Mouse (Mus musculus): ENCODE results near the gene Il10ra. TPM values are rescaled to one million over a fixed set of nuclear protein-coding genes. Genes with fewer than 3 reads are reported as not detected.

The Il10ra gene
- total RNA-seq (2021), result 1 to 10 TPM; 1.9 to 2.5 TPM
- long read RNA-seq, experiment 1, partial matches to known transcripts, result 0 of 1 reads
- long read RNA-seq, experiment 1, other reads (novel, unspliced or antisense), result 0 of 1 reads
- long read RNA-seq, experiment 2, partial matches to known transcripts, result 0 of 2 reads
- long read RNA-seq, experiment 2, other reads (novel, unspliced or antisense), result 0 of 2 reads

DNA sequence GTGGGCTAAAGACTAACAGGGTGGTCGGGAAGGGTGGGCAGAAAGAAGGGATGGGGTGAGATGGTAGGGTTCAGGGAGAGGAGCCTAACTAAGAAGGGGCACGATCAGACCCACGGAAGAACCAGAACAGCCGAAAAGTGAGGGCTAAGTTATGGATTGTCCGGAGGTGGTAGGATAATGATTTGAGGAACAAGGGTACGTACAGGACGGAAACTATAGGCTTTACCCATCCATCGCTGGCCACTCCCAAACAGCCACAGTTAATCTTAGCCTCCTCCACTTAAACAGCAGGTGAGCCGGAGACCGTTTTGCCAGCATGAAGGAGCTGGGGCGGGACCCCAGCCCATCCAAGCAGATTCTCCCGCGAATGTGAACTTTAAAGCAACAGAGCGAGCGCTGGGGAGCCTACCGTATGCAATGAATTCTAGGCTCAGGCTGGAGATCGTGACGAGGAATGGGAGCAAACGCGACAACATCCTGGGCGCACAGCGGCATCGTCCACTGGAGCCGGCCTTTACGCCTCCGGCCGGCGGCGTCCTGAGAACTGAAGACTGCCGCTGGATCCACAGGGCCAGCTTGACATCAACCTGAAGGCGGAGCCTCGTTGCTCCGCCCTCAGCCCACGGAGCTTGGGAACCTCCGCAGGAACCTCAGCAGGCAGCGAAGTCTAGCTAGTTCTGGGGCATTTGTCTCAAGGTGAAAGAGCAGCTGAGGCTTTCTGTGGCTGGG is at the start of gene Il10ra:
Il10ra (minus strand) TSS at position 553 of the 729 bp plus-strand sequence.
- DNase-seq, result peak; percentile 55 to 73

GRCm38 (mm10) chr9:45317635-45318034 is 48.7 kb upstream of the Il10ra start:
- peak in 1 of 2 experiments; percentile 28 for DNase-seq

- DNase-seq, result no peak
Observed at GRCm38 (mm10) chr9:45313913-45314312, 45.0 kb upstream of the Il10ra start.

DNA sequence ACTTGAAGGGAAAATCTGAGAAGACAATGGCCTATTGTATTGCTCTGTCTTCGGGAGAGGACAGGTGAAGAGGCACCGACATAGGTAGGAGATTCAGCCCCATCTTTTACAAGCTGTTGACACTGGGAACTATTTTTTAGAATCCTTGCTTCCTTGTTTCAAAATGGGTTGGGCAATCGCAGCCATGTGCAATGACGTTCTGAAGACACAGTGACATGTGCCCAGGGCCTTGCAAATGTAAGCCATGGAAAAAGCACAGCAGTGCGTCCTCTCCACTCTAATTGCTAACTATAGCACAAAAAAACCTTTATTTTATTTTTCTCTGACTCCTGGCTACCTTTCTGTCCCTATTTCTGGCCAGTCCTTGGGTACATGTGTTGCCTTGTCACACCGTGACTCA is 42.9 kb upstream of the Il10ra start:
- DNase-seq, result no peak

DNA sequence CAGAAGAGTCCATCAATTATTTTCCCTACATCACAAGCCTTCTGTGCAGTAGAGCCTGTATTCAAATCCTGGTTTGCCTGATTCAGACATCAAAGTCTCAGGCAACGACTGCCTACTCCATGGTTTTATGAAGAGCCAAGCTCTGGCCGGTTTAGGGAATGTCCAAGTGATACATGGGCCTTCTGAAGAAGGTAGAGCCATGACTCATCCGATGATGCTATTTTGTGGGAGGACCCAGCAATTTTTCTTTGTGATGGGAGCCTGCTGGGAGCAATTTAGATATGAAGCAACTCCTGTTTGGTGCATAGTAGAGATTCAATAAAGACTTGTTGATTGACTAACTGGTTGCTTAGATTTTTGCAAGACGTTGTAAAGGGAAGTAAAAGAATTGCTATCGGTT is 39.6 kb upstream of the Il10ra start:
- DNase-seq, result no peak

DNA sequence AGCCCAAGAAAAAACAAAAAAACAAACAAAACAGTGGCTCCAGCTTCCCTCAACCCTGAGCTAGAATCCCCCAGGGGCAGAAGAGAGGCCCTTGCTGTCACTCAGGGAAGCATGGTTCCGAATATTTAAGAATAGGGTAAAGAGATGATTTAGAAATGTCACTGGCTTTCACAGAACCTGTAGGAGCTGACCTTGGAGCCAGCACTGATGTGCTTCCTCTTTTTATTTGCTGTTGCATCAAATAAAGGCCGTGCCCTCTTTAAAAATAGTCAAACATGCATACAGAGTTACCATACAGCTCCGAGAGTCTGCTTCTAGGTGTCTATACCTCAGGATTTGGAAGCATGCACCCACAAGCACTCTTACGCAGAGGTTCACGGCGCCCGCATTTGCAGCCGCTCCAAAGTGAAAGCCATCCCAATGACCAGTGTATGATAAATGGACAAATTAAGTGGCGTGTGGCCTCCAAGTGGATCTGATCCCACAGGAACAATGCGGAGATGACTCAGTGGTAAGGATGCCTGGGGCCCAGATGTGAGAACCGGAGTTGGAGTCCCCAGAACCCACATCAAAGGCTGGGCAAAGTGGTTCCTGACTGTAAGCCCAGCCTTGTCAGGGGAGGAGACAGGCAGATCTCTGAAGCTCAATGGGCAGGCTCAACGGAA is 37.9 kb upstream of the Il10ra start:
- no peak for DNase-seq

DNA sequence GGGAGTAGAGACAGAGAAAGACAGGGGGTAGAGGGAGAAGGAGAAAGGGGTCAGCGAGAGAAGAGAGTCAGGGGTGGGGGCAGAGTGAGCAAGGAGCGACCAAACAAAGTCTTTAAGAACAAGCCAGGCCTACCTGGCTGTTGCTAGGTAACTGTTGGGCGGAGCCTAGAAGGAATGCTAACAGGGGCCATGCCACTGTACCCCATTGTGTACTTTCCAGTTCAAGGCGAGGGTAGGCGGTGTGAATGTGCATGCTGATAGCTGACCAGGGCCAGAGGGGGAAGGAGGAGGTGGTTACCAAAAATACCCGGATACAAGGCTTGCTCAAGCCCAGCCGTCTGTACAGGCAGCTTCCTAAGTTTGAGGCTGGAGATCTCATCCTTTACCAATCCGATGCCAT is 32.8 kb upstream of the Il10ra start:
- DNase-seq, result no peak

DNA sequence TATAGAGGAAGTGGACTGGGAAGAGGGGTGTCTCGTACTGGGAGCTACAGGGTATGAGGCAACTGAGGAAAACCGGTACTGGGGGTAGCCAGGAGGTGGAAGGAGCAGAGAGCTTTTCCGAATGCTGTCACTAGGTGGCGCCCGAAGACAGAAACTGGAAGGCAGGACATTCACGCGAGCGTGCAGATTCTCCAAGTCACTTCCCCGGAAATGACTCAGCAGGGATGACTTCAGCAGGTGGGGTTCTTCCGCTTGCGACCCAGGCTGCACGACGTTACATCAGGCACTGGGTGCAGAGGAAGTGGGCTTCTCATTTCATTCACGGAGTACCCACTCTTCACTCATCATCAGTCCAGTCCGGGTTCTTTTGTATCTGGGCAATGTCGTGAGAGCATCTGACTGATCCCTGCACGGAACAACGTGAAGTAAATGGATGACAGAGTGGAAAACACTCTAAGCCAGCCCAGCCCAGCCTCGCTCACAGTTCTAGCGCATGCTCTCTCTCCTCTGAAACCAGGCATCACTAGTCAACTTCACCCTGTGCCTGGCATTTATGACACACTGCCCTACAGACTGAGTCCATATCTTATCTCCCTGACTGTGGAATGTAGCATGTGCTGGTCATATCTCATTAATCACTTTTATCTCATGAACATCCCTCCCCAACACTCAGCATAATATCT is 31.6 kb upstream of the Il10ra start:
- DNase-seq, result peak; percentile 95 to 98

GRCm38 (mm10) chr9:45299231-45300006 is 30.5 kb upstream of the Il10ra start:
- peak; percentile 60 to 70 for DNase-seq

DNA sequence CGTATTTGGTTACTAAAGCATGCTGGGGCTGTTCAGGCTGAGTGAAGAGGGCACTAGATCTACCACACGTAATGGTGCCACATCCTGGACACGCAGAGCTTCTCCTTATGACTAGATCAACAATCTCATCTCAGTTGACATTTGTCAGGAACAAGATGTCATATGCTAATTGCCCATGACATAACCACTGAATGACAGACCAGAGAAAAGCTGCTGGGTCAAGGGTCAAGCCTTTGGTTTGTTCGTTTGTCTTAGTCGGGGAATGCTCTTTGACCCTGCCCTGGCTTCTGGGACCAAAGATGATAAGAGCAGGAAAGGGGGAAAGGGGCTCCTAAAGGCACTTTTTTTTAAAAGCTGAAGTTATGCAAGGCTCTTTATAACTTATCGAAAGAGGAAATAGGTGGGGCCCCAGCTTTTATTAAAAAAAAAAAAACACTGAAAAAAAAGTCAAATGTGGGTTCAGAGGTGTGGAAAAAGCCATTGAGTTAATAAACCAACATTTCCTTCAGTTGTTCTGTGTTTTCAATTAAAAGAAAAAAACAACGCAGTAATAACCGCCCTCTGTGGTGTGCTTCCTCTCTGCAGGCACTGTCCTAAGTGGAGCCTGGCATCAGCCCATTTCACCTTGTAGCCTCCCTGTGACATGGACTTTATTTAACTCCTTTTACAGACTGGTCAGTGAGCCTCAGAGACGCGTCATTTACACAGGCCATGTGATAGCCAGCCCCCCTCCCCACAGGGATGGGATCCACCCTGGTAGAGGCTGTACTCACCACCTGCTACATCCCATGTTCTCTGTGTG is 25.5 kb upstream of the Il10ra start:
- peak; percentile 34 to 38 for DNase-seq

DNA sequence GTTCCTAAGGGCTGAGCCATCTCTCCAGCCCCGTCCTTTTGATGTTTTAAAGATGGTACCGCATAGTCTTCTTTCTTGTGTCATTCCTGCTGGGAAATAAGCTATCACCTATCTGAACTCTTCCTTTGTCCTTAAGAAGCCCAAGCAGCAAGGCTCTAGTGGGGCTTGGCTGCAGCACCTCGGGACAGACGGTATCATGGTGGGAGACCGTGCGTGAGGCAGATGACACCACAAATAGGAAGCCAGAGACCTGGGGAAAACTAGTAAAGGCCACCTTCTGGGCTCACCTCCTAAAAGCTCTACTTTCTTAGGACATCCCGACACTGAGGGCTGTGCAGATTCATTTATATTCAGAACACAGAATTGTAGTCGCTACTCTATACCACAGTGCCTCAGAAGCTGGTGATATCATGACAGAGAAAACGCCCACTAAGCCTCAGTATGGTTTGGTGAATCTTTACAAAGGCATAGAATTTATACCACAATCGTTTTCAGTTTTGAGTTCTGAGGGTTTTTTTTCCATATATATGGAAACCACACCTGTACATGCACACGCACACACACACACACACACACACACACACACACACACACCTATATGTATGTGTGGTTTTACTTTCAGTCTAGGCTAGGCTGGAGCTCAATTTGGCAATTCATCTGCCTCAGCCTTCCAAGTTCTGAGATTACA is 22.7 kb upstream of the Il10ra start:
- no peak for DNase-seq

GRCm38 (mm10) chr9:45282466-45282865 is 13.5 kb upstream of the Il10ra start:
- no peak for DNase-seq

- no peak for DNase-seq
Observed at GRCm38 (mm10) chr9:45280891-45281290, 11.9 kb upstream of the Il10ra start.

DNA sequence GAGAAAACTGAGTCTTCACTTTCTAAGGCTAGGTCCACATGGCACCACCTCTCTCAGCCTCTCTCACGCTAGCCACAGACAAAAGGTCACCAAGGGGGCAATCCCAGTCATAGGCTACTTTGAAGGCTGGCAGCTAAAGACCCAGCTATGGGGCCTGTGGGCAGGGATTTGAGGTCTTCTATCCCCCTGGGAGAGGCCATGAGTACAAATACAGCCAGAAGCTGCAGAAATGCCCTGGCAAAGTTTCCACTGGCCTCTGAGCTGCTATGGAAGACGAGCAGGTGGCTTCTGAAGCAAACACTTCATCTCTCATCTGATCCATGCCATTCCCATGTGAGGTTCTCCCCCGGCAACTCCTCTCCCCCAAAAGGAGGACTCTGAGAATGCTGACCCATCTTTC is 11.1 kb upstream of the Il10ra start:
- no peak for DNase-seq

DNA sequence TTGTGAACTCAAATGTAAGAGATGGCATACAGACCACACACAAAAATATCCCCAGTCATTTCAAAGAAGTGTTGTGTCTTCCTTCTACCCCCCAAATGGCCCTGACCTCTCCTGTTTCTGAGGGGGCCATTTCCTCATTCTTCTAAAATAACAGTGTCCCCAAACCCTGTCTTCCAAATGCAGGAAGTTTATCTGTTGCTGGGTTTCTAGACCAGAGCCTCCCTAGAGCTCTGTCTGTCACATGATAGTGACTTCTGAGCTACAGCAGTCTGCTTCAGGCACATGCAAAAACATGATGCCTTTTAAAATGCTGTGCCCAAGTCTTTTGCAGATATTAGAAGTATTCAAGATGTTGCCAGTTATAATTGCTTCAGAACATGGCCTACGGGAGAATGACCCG is 5.7 kb upstream of the Il10ra start:
- no peak for DNase-seq

GRCm38 (mm10) chr9:45274218-45274617 is 5.3 kb upstream of the Il10ra start:
- DNase-seq, result no peak

DNA sequence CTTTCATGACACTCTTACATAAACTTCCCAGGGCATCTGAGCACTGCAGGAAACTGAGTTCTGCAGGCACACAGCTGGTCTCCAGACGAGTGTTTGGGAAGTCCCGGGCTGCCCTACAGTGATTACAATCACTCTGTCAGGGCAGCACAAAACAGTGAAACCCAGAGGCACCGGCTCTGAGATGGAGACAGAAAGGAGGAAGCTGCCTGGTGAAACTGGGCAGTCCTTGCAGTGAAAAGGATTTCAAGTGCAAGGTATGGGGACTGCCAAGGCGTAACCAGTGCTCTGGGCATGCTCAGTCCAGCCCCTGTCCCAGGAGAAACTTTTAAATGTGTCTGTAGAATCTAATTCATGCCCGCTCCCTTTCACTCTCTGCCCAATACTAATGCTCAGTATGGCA is 3.3 kb upstream of the Il10ra start:
- DNase-seq, result peak in 1 of 2 experiments; percentile 59

GRCm38 (mm10) chr9:45268079-45268478 is 870 bp downstream of the Il10ra start:
- DNase-seq, result no peak

DNA sequence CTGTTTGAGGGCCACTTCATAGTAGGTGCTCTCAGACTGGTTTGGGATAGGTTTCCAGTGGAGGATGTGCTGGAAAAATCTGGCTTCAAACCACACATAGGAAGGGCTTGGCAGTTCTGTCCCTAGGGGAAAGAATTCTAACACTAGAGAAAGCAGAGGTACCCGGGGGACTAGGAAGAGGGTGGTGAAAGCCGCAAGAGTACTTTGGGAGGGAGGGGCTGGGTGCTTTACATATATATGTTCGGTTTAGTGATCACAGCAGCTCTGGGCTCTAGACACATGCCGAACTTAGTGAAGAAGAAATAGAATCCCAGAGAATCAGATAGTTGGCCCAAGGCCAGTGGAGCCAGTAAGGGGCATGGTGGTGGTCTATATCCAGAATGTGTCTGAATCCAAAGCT is 1.9 kb downstream of the Il10ra start:
- DNase-seq, result no peak

- DNase-seq, result no peak
Observed at GRCm38 (mm10) chr9:45261872-45262271, 7.1 kb downstream of the Il10ra start.

DNA sequence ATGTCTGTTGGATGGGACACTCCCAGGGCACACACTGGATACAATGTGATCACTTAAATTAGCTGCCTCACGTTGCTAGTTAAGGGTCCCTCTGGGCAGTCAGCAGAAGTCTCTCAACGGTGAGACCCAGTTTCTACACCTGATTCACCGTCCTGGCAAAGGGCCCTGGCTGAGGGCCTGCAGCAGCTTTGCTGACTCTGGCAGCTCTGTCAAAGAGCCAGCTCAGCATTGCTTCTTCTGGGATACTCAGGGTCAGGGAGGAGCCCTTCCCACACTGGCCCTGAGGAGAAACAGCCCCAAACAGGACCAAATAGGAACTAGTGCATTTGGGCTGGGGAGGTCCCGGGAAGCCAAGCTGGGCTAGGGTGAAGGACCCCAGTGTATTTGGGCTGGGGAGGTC is 7.5 kb downstream of the Il10ra start:
- peak; percentile 58 to 70 for DNase-seq
